Mouse (Mus musculus) thymus, adult 2 months (tissue): ENCODE measurements around the gene Rab11fip4.

Source experiments
- CTCF ChIP-seq: fragments of 200-500 bp; IDR thresholded peaks from 2 replicates; pipeline ENCODE4 v1.5.1; 2012; ENCODE audit warnings: mild to moderate bottlenecking, control low read depth, low read length, moderate library complexity, borderline replicate concordance; ENCODE audit not compliant: control insufficient read depth, poor library complexity, insufficient read depth; ENCODE audit errors: extremely low read depth
- POLR2A ChIP-seq: fragments of 200-500 bp; IDR thresholded peaks from 2 replicates; pipeline ENCODE4 v1.6.1; 2012; ENCODE audit warnings: mild to moderate bottlenecking, low read length, control low read depth, moderate library complexity; ENCODE audit not compliant: control insufficient read depth, poor library complexity, insufficient read depth; ENCODE audit errors: extremely low read depth

DNA sequence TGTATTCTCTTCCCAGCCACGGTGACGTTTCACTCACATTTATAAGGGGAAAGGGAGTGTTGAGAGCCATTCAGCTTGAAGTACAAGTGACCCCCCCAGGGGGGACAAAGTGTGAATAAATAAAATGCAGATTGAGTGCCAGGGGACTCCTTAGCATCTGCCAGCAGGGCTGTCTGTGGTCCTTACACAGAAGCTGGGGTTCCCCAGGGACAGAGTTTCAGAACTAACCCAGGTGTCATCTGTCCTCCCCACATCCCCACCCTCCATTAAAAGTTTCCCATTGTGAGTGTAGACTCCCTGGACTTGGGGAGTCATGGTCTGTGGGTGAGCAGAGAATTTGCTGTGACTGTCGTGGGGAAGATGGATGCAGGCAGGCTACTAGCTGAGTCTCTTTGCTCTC lies 90.8 kb downstream of the Rab11fip4 start:
- TF ChIP-seq CTCF, result no peak
- no peak for TF ChIP-seq POLR2A
